Mouse (Mus musculus): ENCODE measurements around the gene Chaf1a. TPM values are rescaled to one million over a fixed set of nuclear protein-coding genes. Genes with fewer than 3 reads are reported as not detected.

The Chaf1a gene
- total and polyA plus RNA-seq, 3 experiments: 49.5 to 116 TPM; not detected in 1

DNA sequence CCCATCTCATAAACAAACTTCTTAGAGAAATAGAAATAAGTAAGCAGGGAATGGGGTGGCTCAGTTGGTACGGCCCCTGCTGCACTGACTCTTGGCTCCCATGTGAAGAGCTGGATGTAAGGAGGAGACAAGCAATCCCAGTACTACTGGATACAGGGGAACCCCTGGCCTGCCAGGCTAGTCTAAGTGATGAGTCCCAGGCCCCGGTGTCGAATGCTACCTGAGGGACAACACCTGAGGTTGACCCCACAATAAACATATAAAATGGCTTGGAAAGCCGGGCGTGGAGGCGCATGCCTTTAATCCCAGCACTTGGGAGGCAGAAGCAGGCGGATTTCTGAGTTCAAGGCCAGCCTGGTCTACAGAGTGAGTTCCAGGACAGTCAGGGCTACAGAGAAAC, 8.8 kb upstream of the Chaf1a start:
- Histone ChIP-seq H3K27me3 (ENCODE audit: control insufficient read depth in 1 of 2, insufficient read depth in 2 of 2, low read length in 2 of 2) (no peaks in the 10 kb centered on the region), H3K9me3 (replicated peaks; ENCODE audit: insufficient read depth, low read length) (no peaks in the 10 kb centered on the region), H3K36me3 (ENCODE audit: control insufficient read depth in 1 of 2, insufficient read depth in 2 of 2, low read length in 2 of 2) (peaks cover 15 to 34% of the 10 kb centered on the region in 2 experiments), H3K9ac (ENCODE audit: control insufficient read depth, low read depth, low read length, poor library complexity, severe bottlenecking) (peak overlapping the region; percentile 44), H3K79me2 (ENCODE audit: control insufficient read depth, insufficient read depth, low read length, poor library complexity) (peaks cover 89% of the 10 kb centered on the region), H3K4me1 (ENCODE audit: control insufficient read depth in 1 of 2, insufficient read depth in 2 of 2, low read length in 2 of 2) (peaks cover 18 to 32% of the 10 kb centered on the region in 2 experiments), H3K27ac (ENCODE audit: control insufficient read depth, low read depth, low read length) (peak overlapping the region; percentile 74), H3K4me3 (ENCODE audit: control insufficient read depth in 1 of 2, insufficient read depth in 1 of 2, low read depth in 2 of 2, low read length in 2 of 2) (no peak overlapping the region)
- DNase-seq (ENCODE audit: low read depth, low spot score): no peak
- TF ChIP-seq MYB (IDR thresholded peaks at IDR 0.05; ENCODE audit: low read depth, low read length) (no peak), EP300 (IDR thresholded peaks at IDR 0.05; ENCODE audit: low read depth in 1 of 2, low read length in 2 of 2) (no peak), E2F4 (IDR thresholded peaks at IDR 0.05; ENCODE audit: borderline replicate concordance, low read depth, low read length) (no peak), MYC (IDR thresholded peaks at IDR 0.05; ENCODE audit: low read depth, low read length) (no peak), NELFE (IDR thresholded peaks at IDR 0.05; ENCODE audit: low read depth, low read length) (no peak), CHD1 (IDR thresholded peaks at IDR 0.05; ENCODE audit: low read depth, low read length) (no peak), MEF2A (IDR thresholded peaks at IDR 0.05; ENCODE audit: extremely low read depth, insufficient replicate concordance, low read depth, low read length, poor library complexity, severe bottlenecking) (no peak), BHLHE40 (IDR thresholded peaks at IDR 0.05; ENCODE audit: borderline replicate concordance, low read depth, low read length) (no peak), MAFK (IDR thresholded peaks at IDR 0.05; ENCODE audit: borderline replicate concordance, low read depth, low read length) (no peak), POLR2AphosphoS5 (IDR thresholded peaks at IDR 0.05; ENCODE audit: borderline replicate concordance, low read depth, low read length) (no peak), RCOR1 (IDR thresholded peaks at IDR 0.05; ENCODE audit: low read depth, low read length) (no peak), GABPA (IDR thresholded peaks at IDR 0.05; ENCODE audit: low read depth, low read length) (no peak), ZC3H11A (IDR thresholded peaks at IDR 0.05; ENCODE audit: low read depth, low read length) (no peak), JUND (IDR thresholded peaks at IDR 0.05; ENCODE audit: low read depth, low read length) (no peak), ZMIZ1 (IDR thresholded peaks at IDR 0.05; ENCODE audit: low read depth, low read length) (no peak), GATA1 (IDR thresholded peaks at IDR 0.05; ENCODE audit: low read depth, low read length) (no peak)

DNA sequence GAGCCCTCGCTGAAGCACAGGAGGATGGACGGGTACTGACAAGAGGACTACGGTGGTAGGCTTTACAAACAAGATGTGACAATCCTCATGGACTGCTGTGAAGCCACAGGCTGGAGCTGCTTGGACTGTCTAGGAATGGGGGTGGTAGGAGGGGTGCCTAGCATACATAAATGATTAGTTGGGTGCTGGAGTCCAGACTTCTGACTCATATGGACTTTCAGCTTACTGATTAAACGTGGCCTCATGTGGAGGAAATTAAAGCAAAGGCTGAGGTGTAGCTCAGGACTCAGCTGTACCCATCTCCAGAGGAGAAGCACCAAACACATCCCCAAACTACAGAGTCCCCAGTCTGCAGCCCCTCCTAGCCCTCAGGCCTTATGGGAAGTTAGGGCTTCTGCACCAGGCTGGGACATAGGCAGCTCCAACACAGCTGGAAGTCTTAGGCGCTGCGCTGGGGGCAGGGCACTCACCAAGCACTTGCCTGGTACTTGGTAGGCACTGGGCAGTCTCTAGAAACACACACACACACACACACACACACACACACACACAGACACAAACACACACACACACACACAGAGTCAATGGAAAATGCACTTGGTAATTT, 8.0 kb upstream of the Chaf1a start:
- no peaks in the 10 kb centered on the region for H3K9me3 ChIP-seq (replicated peaks; ENCODE audit: insufficient read depth, low read length)
- 0 out of 2 replicates have a peak overlapping the region, but pooled peaks have one; percentile 27 for H3K9ac ChIP-seq (ENCODE audit: control insufficient read depth, low read depth, low read length, poor library complexity, severe bottlenecking)
- no peak for TF ChIP-seq ETS1 (IDR thresholded peaks at IDR 0.05; ENCODE audit: low read depth, low read length)
- H3K79me2 ChIP-seq (ENCODE audit: control insufficient read depth, insufficient read depth, low read length, poor library complexity): peaks cover 83% of the 10 kb centered on the region
- H3K4me1 ChIP-seq (ENCODE audit: control insufficient read depth in 1 of 2, insufficient read depth in 2 of 2, low read length in 2 of 2): peaks cover 18 to 36% of the 10 kb centered on the region in 2 experiments
- no peak for DNase-seq (ENCODE audit: low read depth, low spot score)
- peak overlapping the region; percentile 17; the same call in 1 of the 2 replicates for H3K27ac ChIP-seq (ENCODE audit: control insufficient read depth, low read depth, low read length)
- no peak overlapping the region for H3K4me3 ChIP-seq (ENCODE audit: control insufficient read depth in 1 of 2, insufficient read depth in 1 of 2, low read depth in 2 of 2, low read length in 2 of 2)
- no peaks in the 10 kb centered on the region for H3K27me3 ChIP-seq (ENCODE audit: control insufficient read depth in 1 of 2, insufficient read depth in 2 of 2, low read length in 2 of 2)
- peaks cover 15 to 36% of the 10 kb centered on the region in 2 experiments for H3K36me3 ChIP-seq (ENCODE audit: control insufficient read depth in 1 of 2, insufficient read depth in 2 of 2, low read length in 2 of 2)

All from MEL (cell line).